ENCODE assay signal across 14 mouse cellular contexts in the genomic region with DNA sequence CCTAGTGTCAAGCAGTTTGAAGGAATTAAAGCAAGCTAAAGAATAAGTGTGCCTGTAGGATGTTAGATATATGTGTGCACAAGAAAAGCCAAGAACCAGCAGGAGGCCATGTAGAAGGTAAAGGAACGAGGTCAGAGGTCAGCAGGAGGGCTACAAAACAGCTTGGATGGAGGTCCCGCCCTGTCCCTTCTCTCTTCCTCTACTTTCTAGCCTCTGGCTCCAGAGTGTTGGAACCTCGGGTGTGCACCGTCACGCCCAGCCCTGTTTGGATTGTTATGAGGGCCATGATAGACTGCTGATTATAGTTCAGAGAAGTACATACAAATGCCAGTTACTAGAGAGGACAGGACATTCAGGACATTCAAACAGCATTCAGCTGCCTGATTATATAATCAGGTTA.
"Had no signal": no experiment of that assay in that cellular context is flagged by ENCODE, and none has a peak within 500 bp of the region (broad histone marks: within the 10 kb centered on the region; RNA-seq: fewer than 3 reads in every experiment).

No protein-coding gene starts in this region.

- ATAC-seq: hindbrain, postnatal 0 days; intestine, embryonic 16.5 days had no signal

- DNase-seq: gastrocnemius, adult 2 months; gastrocnemius, postnatal 14 days; gastrocnemius, postnatal 36 days; heart, adult 18-20 months; heart, postnatal 14 days; heart, postnatal 36 days; kidney, adult 11 months; kidney, adult 2 months; kidney, adult 9 months; kidney, postnatal 14 days; kidney, postnatal 36 days; liver had no signal
